Mouse (Mus musculus): ENCODE measurements around the gene Sergef.

The Sergef gene

GRCm38 (mm10) chr7:46492134-46492678 lies 147.4 kb downstream of the Sergef start:
- DNase-seq: no peak

GRCm38 (mm10) chr7:46487354-46487753 lies 152.3 kb downstream of the Sergef start:
- no peak for DNase-seq

- DNase-seq: no peak
Observed at GRCm38 (mm10) chr7:46486761-46487160, 152.8 kb downstream of the Sergef start.

GRCm38 (mm10) chr7:46484223-46484622 lies 155.4 kb downstream of the Sergef start:
- DNase-seq: no peak

- DNase-seq: no peak
Observed at GRCm38 (mm10) chr7:46483050-46483449, 156.6 kb downstream of the Sergef start.

- peak; percentile 3 to 44 for DNase-seq
Observed at GRCm38 (mm10) chr7:46482099-46482531, 157.5 kb downstream of the Sergef start.

GRCm38 (mm10) chr7:46479793-46480192 lies 159.8 kb downstream of the Sergef start:
- no peak for DNase-seq

GRCm38 (mm10) chr7:46477456-46477855 lies 162.2 kb downstream of the Sergef start:
- no peak for DNase-seq

GRCm38 (mm10) chr7:46475464-46475863 lies 164.1 kb downstream of the Sergef start:
- no peak for DNase-seq

- no peak for DNase-seq
Observed at GRCm38 (mm10) chr7:46473141-46473540, 166.5 kb downstream of the Sergef start.

GRCm38 (mm10) chr7:46471054-46471737 lies 168.4 kb downstream of the Sergef start:
- DNase-seq: no peak

- no peak for DNase-seq
Observed at GRCm38 (mm10) chr7:46469542-46469941, 170.1 kb downstream of the Sergef start.

GRCm38 (mm10) chr7:46466422-46466981 lies 173.1 kb downstream of the Sergef start:
- no peak for DNase-seq

- DNase-seq: no peak
Observed at GRCm38 (mm10) chr7:46463136-46463535, 176.5 kb downstream of the Sergef start.

- DNase-seq: no peak
Observed at GRCm38 (mm10) chr7:46462287-46462686, 177.3 kb downstream of the Sergef start.

- no peak for DNase-seq
Observed at GRCm38 (mm10) chr7:46459605-46460245, 179.9 kb downstream of the Sergef start.

- DNase-seq: no peak
Observed at GRCm38 (mm10) chr7:46459200-46459599, 180.4 kb downstream of the Sergef start.

- no peak for DNase-seq
Observed at GRCm38 (mm10) chr7:46457889-46458288, 181.7 kb downstream of the Sergef start.

- DNase-seq: no peak
Observed at GRCm38 (mm10) chr7:46453930-46454679, 185.5 kb downstream of the Sergef start.

- no peak for DNase-seq
Observed at GRCm38 (mm10) chr7:46448922-46449645, 190.5 kb downstream of the Sergef start.

- no peak for DNase-seq
Observed at GRCm38 (mm10) chr7:46447473-46448165, 192.0 kb downstream of the Sergef start.

- DNase-seq: no peak
Observed at GRCm38 (mm10) chr7:46445896-46446295, 193.7 kb downstream of the Sergef start.

Data from kidney, postnatal 25 days (tissue).